17 mouse cellular contexts compared by ENCODE assay signal in genomic region chr7:118376590-118376989, GRCm38 (mm10).
"Had no signal": no experiment of that assay in that cellular context is flagged by ENCODE, and none has a peak within 500 bp of the region (broad histone marks: within the 10 kb centered on the region; RNA-seq: fewer than 3 reads in every experiment).

No protein-coding gene starts in this region.

- H3K9me3 ChIP-seq: midbrain, embryonic 10.5 days; midbrain, embryonic 12.5 days; neural tube, embryonic 13.5 days; neural tube, embryonic 15.5 days; stomach, embryonic 15.5 days had no signal

- DNase-seq: lung, adult 18-20 months; lung, embryonic 14.5 days; lung, postnatal 10 days; lung, postnatal 4 days; midbrain, embryonic 14.5 days; right cerebral cortex, adult 18-20 months; right cerebral cortex, postnatal 14 days; thymus, adult 2 months; thymus, postnatal 25 days; thymus, postnatal 4 days had no signal

- H3K4me1 ChIP-seq: midbrain, embryonic 10.5 days; midbrain, embryonic 12.5 days; neural tube, embryonic 13.5 days; neural tube, embryonic 15.5 days; stomach, embryonic 15.5 days had no signal

- H3K36me3 ChIP-seq: midbrain, embryonic 10.5 days; midbrain, embryonic 12.5 days; neural tube, embryonic 13.5 days; neural tube, embryonic 15.5 days; stomach, embryonic 15.5 days had no signal

- H3K27me3 ChIP-seq: midbrain, embryonic 12.5 days; neural tube, embryonic 13.5 days; neural tube, embryonic 15.5 days; stomach, embryonic 15.5 days had no signal

- H3K27ac ChIP-seq: midbrain, embryonic 10.5 days; midbrain, embryonic 12.5 days; neural tube, embryonic 13.5 days; neural tube, embryonic 15.5 days; stomach, embryonic 15.5 days; stomach, postnatal 0 days had no signal

- H3K4me3 ChIP-seq: midbrain, embryonic 10.5 days; midbrain, embryonic 12.5 days; myocyte; neural tube, embryonic 13.5 days; neural tube, embryonic 15.5 days; stomach, embryonic 15.5 days had no signal
